Mouse (Mus musculus): ENCODE results near the gene D17Wsu92e. TPM values are rescaled to one million over a fixed set of nuclear protein-coding genes. Genes with fewer than 3 reads are reported as not detected.

D17Wsu92e gene
- polyA plus RNA-seq, 1 experiment from 2014 or later = 21.6 TPM

- no peak overlapping the region for H3K9ac ChIP-seq (ENCODE audit: low read depth, low read length)
- peaks cover 47% of the 10 kb centered on the region for H3K36me3 ChIP-seq (ENCODE audit: control insufficient read depth, insufficient read depth, low read length)
- H3K4me3 ChIP-seq (ENCODE audit: low read length) = no peak overlapping the region
- no peak for ATAC-seq (ENCODE audit: low FRiP score, low TSS enrichment)
- peaks cover 7% of the 10 kb centered on the region for H3K9me3 ChIP-seq (ENCODE audit: control insufficient read depth, low read length)
- 95% methylated on average over 6 of the region's 6 CpGs for WGBS
- H3K4me2 ChIP-seq (replicated peaks; ENCODE audit: low read depth, low read length) = no peak overlapping the region
- H3K4me1 ChIP-seq (ENCODE audit: control insufficient read depth, insufficient read depth, low read length) = no peaks in the 10 kb centered on the region
- H3K27ac ChIP-seq (ENCODE audit: low read depth, low read length) = no peak overlapping the region
- H3K27me3 ChIP-seq (ENCODE audit: control insufficient read depth, insufficient read depth, low read length) = no peaks in the 10 kb centered on the region
Observed at GRCm38 (mm10) chr17:27765066-27765465, 55.4 kb downstream of the D17Wsu92e start.

GRCm38 (mm10) chr17:27764453-27764852, 56.0 kb downstream of the D17Wsu92e start:
- H3K4me2 ChIP-seq (replicated peaks; ENCODE audit: low read depth, low read length) = no peak overlapping the region
- no peaks in the 10 kb centered on the region for H3K27me3 ChIP-seq (ENCODE audit: control insufficient read depth, insufficient read depth, low read length)
- H3K27ac ChIP-seq (ENCODE audit: low read depth, low read length) = no peak overlapping the region
- 93% methylated on average over 2 of the region's 2 CpGs for whole genome bisulfite sequencing
- peaks cover 47% of the 10 kb centered on the region for H3K36me3 ChIP-seq (ENCODE audit: control insufficient read depth, insufficient read depth, low read length)
- H3K9me3 ChIP-seq (ENCODE audit: control insufficient read depth, low read length) = peaks cover 7% of the 10 kb centered on the region
- H3K4me1 ChIP-seq (ENCODE audit: control insufficient read depth, insufficient read depth, low read length) = 0 out of 2 replicates have a peak, but pooled peaks cover 3% of the 10 kb centered on the region
- H3K4me3 ChIP-seq (ENCODE audit: low read length) = no peak overlapping the region
- H3K9ac ChIP-seq (ENCODE audit: low read depth, low read length) = no peak overlapping the region
- no peak for ATAC-seq (ENCODE audit: low FRiP score, low TSS enrichment)

- H3K4me2 ChIP-seq (replicated peaks; ENCODE audit: low read depth, low read length) = no peak overlapping the region
- no peak overlapping the region for H3K27ac ChIP-seq (ENCODE audit: low read depth, low read length)
- no peaks in the 10 kb centered on the region for H3K27me3 ChIP-seq (ENCODE audit: control insufficient read depth, insufficient read depth, low read length)
- H3K4me3 ChIP-seq (ENCODE audit: low read length) = no peak overlapping the region
- peaks cover 37% of the 10 kb centered on the region for H3K36me3 ChIP-seq (ENCODE audit: control insufficient read depth, insufficient read depth, low read length)
- peaks cover 7% of the 10 kb centered on the region for H3K9me3 ChIP-seq (ENCODE audit: control insufficient read depth, low read length)
- ATAC-seq (ENCODE audit: low FRiP score, low TSS enrichment) = no peak
- WGBS = 97% methylated on average over 11 of the region's 11 CpGs
- 0 out of 2 replicates have a peak, but pooled peaks cover 3% of the 10 kb centered on the region for H3K4me1 ChIP-seq (ENCODE audit: control insufficient read depth, insufficient read depth, low read length)
- H3K9ac ChIP-seq (ENCODE audit: low read depth, low read length) = no peak overlapping the region
Observed at GRCm38 (mm10) chr17:27762884-27763283, 57.6 kb downstream of the D17Wsu92e start.

GRCm38 (mm10) chr17:27761639-27762336, 58.7 kb downstream of the D17Wsu92e start:
- Histone ChIP-seq H3K9me3 (ENCODE audit: control insufficient read depth, low read length) (peaks cover 7% of the 10 kb centered on the region), H3K27me3 (ENCODE audit: control insufficient read depth, insufficient read depth, low read length) (no peaks in the 10 kb centered on the region), H3K9ac (ENCODE audit: low read depth, low read length) (no peak overlapping the region), H3K4me1 (ENCODE audit: control insufficient read depth, insufficient read depth, low read length) (0 out of 2 replicates have a peak, but pooled peaks cover 3% of the 10 kb centered on the region), H3K4me3 (ENCODE audit: low read length) (no peak overlapping the region), H3K36me3 (ENCODE audit: control insufficient read depth, insufficient read depth, low read length) (peaks cover 33% of the 10 kb centered on the region), H3K4me2 (replicated peaks; ENCODE audit: low read depth, low read length) (no peak overlapping the region), H3K27ac (ENCODE audit: low read depth, low read length) (no peak overlapping the region)
- WGBS = 31% methylated on average over 9 of the region's 9 CpGs
- ATAC-seq (ENCODE audit: low FRiP score, low TSS enrichment) = peak; percentile 78

- Histone ChIP-seq H3K9me3 (ENCODE audit: control insufficient read depth, low read length) (peaks cover 6% of the 10 kb centered on the region), H3K4me1 (ENCODE audit: control insufficient read depth, insufficient read depth, low read length) (0 out of 2 replicates have a peak, but pooled peaks cover 3% of the 10 kb centered on the region), H3K9ac (ENCODE audit: low read depth, low read length) (no peak overlapping the region), H3K4me2 (replicated peaks; ENCODE audit: low read depth, low read length) (no peak overlapping the region), H3K4me3 (ENCODE audit: low read length) (no peak overlapping the region), H3K36me3 (ENCODE audit: control insufficient read depth, insufficient read depth, low read length) (peaks cover 20% of the 10 kb centered on the region), H3K27me3 (ENCODE audit: control insufficient read depth, insufficient read depth, low read length) (no peaks in the 10 kb centered on the region), H3K27ac (ENCODE audit: low read depth, low read length) (no peak overlapping the region)
- WGBS = 76% methylated on average over 6 of the region's 6 CpGs
- ATAC-seq (ENCODE audit: low FRiP score, low TSS enrichment) = no peak
Observed at GRCm38 (mm10) chr17:27760169-27760568, 60.3 kb downstream of the D17Wsu92e start.

GRCm38 (mm10) chr17:27751314-27752202, 68.9 kb downstream of the D17Wsu92e start:
- H3K4me2 ChIP-seq (replicated peaks; ENCODE audit: low read depth, low read length) = no peak overlapping the region
- 90% methylated on average over 8 of the region's 8 CpGs for WGBS

GRCm38 (mm10) chr17:27750451-27750942, 70.0 kb downstream of the D17Wsu92e start:
- H3K9ac ChIP-seq (ENCODE audit: low read depth, low read length) = no peak overlapping the region
- no peak overlapping the region for H3K27ac ChIP-seq (ENCODE audit: low read depth, low read length)
- H3K27me3 ChIP-seq (ENCODE audit: control insufficient read depth, insufficient read depth, low read length) = no peaks in the 10 kb centered on the region
- H3K36me3 ChIP-seq (ENCODE audit: control insufficient read depth, insufficient read depth, low read length) = peaks cover 24% of the 10 kb centered on the region; the same call in 1 of the 2 replicates
- no peaks in the 10 kb centered on the region for H3K9me3 ChIP-seq (ENCODE audit: control insufficient read depth, low read length)
- no peak for ATAC-seq (ENCODE audit: low FRiP score, low TSS enrichment)
- H3K4me1 ChIP-seq (ENCODE audit: control insufficient read depth, insufficient read depth, low read length) = no peaks in the 10 kb centered on the region
- H3K4me2 ChIP-seq (replicated peaks; ENCODE audit: low read depth, low read length) = no peak overlapping the region
- H3K4me3 ChIP-seq (ENCODE audit: low read length) = no peak overlapping the region
- 89% methylated on average over 6 of the region's 6 CpGs for WGBS

More at GRCm38 (mm10) chr17:27751314-27752202, 68.9 kb downstream of the D17Wsu92e start:
- H3K9ac ChIP-seq (ENCODE audit: low read depth, low read length) = no peak overlapping the region
- no peaks in the 10 kb centered on the region for H3K27me3 ChIP-seq (ENCODE audit: control insufficient read depth, insufficient read depth, low read length)
- no peaks in the 10 kb centered on the region for H3K4me1 ChIP-seq (ENCODE audit: control insufficient read depth, insufficient read depth, low read length)
- no peaks in the 10 kb centered on the region for H3K9me3 ChIP-seq (ENCODE audit: control insufficient read depth, low read length)
- H3K36me3 ChIP-seq (ENCODE audit: control insufficient read depth, insufficient read depth, low read length) = peaks cover 26% of the 10 kb centered on the region; the same call in 1 of the 2 replicates
- H3K4me3 ChIP-seq (ENCODE audit: low read length) = no peak overlapping the region
- no peak for ATAC-seq (ENCODE audit: low FRiP score, low TSS enrichment)
- no peak overlapping the region for H3K27ac ChIP-seq (ENCODE audit: low read depth, low read length)

GRCm38 (mm10) chr17:27748123-27748522, 72.3 kb downstream of the D17Wsu92e start:
- WGBS = 83% methylated on average over 2 of the region's 2 CpGs

More at GRCm38 (mm10) chr17:27748123-27748522, 72.3 kb downstream of the D17Wsu92e start:
- Histone ChIP-seq H3K4me3 (ENCODE audit: low read length) (no peak overlapping the region), H3K36me3 (ENCODE audit: control insufficient read depth, insufficient read depth, low read length) (peaks cover 19% of the 10 kb centered on the region; the same call in 1 of the 2 replicates), H3K4me2 (replicated peaks; ENCODE audit: low read depth, low read length) (no peak overlapping the region), H3K27me3 (ENCODE audit: control insufficient read depth, insufficient read depth, low read length) (no peaks in the 10 kb centered on the region), H3K27ac (ENCODE audit: low read depth, low read length) (no peak overlapping the region), H3K9ac (ENCODE audit: low read depth, low read length) (no peak overlapping the region), H3K9me3 (ENCODE audit: control insufficient read depth, low read length) (no peaks in the 10 kb centered on the region), H3K4me1 (ENCODE audit: control insufficient read depth, insufficient read depth, low read length) (no peaks in the 10 kb centered on the region)
- ATAC-seq (ENCODE audit: low FRiP score, low TSS enrichment) = no peak

All from kidney, embryonic 14.5 days (tissue).